Mouse (Mus musculus) kidney, adult 2 months (tissue): Measurements from ENCODE around the gene Rad54l2.

Source experiments
- CTCF ChIP-seq: fragments of 200-500 bp; conservative IDR thresholded peaks from 2 replicates; pipeline ENCODE4 v1.5.1; 2011; ENCODE audit warnings: low read depth, mild to moderate bottlenecking, control low read depth, low read length, moderate library complexity, mixed read lengths; ENCODE audit not compliant: insufficient read depth, insufficient read length
- POLR2A ChIP-seq: fragments of 200-500 bp; IDR thresholded peaks from one replicate; pipeline ENCODE4 v1.6.1; 2011; ENCODE audit warnings: low read depth, low read length, control low read depth

- TF ChIP-seq CTCF: no peak
- TF ChIP-seq POLR2A: peak; percentile 57
These were observed 32.8 kb upstream of the Rad54l2 start, which contains the start of gene Dcaf1 for GRCm38 (mm10) chr9:106821618-106822380.
